Mouse (Mus musculus) megakaryocyte, embryonic 14.5 days (primary cell): ENCODE measurements around the gene Slc39a8. TPM values are rescaled to one million over a fixed set of nuclear protein-coding genes. Genes with fewer than 3 reads are reported as not detected.
A peak's percentile ranks its signal among the peaks of the same experiment; 100 is the strongest.

ENCODE experiments used
- H3K27me3 ChIP-seq: replicated peaks from 2 replicates; pipeline ENCODE3; 2012; ENCODE audit warnings: inconsistent platforms
- H3K36me3 ChIP-seq: replicated peaks from 2 replicates; pipeline ENCODE3; 2012; ENCODE audit warnings: low read length, inconsistent platforms, mixed read lengths
- H3K4me1 ChIP-seq: 2 replicates; pipeline ENCODE4 v1.6.1; 2012; ENCODE audit warnings: inconsistent platforms
- H3K4me3 ChIP-seq: replicated peaks from 2 replicates; pipeline ENCODE3; 2012; ENCODE audit warnings: moderate library complexity, mild to moderate bottlenecking, inconsistent platforms
- H3K9me3 ChIP-seq: 2 replicates; pipeline ENCODE4 v1.6.1; 2012; ENCODE audit warnings: inconsistent platforms
- FLI1 ChIP-seq: IDR thresholded peaks from 2 replicates; pipeline ENCODE4 v1.6.1; 2012; ENCODE audit warnings: low read length, inconsistent platforms, mixed read lengths
- GATA1 ChIP-seq: IDR thresholded peaks from 3 replicates; pipeline ENCODE4 v1.6.1; 2012; ENCODE audit warnings: mixed read lengths, low read length, inconsistent platforms, borderline replicate concordance
- polyA plus RNA-seq: library from polyadenylated mRNA; stranded (reverse); fragments of >175 nt; gene quantifications from 2 replicates; pipeline ENCODE4 v1.2.3, GENCODE M21; 2012; ENCODE audit warnings: low replicate concordance; ENCODE audit not compliant: insufficient read depth

Gene Slc39a8
- polyA plus RNA-seq, 1 experiment = 0.23 TPM

DNA sequence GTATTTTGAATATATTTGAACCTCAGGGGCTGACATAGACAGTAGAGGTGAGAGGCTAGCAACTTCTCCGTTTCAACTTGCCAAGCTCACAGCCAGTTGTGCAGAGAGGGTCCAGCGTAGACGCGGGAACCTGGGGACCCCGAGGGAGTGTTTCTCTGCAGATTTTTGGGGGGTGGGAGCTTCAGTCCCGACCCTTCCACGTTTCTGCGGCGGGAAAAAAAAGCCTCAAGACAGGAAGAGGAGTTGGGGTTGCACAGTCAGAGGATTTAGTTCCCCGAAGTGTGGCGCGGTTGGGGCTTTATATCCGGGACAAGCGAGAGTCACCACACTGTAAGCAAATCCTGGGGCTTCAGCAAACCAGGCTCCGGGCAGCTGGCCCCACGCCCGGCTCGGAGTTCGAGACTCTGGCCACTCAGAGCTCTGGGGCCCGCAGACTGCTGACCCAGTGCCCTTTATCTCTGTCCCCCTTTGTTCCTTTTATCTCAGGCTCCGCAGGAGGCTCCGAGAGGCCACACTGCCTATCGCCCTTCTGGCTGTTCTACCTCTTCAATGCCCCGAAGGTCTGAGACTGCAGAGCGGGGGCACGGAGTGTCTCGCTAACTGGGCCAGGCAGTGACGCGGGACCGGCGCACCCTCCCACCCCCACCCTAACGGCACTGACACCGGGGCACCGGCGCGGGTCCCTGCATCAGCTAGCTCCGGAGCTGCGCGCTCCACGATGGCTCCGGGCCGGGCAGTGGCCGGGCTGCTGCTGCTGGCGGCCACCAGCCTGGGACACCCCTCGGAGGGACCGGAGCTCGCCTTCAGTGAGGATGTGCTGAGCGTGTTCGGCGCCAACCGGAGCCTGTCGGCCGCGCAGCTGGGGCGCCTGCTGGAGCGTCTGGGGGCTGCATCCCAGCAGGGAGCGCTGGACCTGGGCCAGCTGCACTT, 940 bp downstream of the Slc39a8 start:
- Histone ChIP-seq H3K4me3 (peak overlapping the region; percentile 94), H3K9me3 (no peaks in the 10 kb centered on the region), H3K27me3 (peaks cover 42% of the 10 kb centered on the region), H3K4me1 (peaks cover 24% of the 10 kb centered on the region), H3K36me3 (no peaks in the 10 kb centered on the region)
- TF ChIP-seq FLI1 (no peak), GATA1 (no peak)

DNA sequence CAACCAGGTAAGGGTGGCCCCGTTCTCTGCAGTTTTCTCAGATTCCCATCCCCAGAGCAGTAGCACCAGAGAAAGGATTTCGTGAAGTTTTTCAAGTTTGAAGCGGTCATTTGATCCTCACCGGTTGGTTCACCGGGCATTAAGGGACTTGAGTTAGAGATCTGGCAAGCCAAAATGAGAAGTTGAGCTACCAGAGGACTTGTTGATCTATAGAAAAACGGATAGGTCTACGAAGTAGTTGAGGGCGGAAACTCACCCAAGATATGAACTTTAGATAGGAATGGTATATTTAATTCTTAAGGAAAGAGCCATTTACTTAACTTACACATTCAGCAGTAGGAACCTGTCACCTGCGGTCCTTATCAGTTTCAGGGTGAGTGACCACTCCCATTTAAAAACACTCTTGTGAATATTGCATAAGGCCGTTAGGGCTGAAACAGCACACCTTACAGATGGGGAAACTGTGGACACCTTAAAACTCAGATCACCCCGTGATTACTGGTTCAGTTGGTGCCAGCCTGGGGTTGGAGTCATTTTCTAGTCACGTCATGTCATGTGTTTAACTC, 1.7 kb downstream of the Slc39a8 start:
- no peaks in the 10 kb centered on the region for H3K36me3 ChIP-seq
- peaks cover 24% of the 10 kb centered on the region for H3K4me1 ChIP-seq
- TF ChIP-seq GATA1 (no peak), FLI1 (no peak)

DNA sequence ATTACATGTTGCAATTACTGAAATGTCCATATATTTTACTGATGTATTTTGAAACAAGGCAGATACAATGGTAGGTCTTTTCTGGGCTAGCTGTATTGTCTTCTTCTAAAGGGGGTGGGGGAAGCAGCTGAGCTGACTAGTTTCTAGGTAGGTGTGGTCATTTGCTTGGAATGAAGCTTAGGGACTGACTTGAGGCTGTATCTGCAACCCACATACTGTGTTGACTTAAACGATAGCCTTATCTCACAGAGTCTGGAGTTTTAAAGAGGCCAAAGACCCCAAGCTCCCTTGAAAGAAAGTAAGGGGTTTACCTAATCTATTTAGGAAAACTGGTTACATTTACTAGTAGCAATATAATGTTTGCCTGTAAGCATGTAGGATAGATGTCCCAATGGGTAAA, 2.9 kb downstream of the Slc39a8 start:
- H3K4me1 ChIP-seq = peaks cover 24% of the 10 kb centered on the region

More for the DNA sequence above, 1.7 kb downstream of the Slc39a8 start:
- H3K9me3 ChIP-seq = no peaks in the 10 kb centered on the region
- H3K4me3 ChIP-seq = peak overlapping the region; percentile 94
- H3K27me3 ChIP-seq = peaks cover 46% of the 10 kb centered on the region

DNA sequence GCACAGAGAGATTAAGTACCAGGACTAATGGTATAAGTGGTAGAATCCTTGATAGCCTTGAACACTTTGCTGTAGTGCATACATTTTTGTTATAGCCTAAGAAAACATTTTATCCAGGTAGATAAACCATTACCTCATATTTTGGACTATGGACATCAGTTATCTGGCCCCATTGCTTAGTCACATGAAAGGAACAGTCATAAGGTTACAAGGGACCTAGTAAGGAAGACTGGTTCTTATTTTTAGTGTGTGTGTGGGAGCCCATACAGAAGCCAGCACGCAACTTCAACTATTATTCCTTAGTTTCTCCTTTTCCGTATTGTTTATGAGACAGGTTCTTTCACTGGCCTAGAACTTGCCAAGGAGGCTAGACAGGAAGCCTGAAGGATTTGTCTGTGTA, 7.4 kb downstream of the Slc39a8 start:
- Histone ChIP-seq H3K9me3 (0 out of 2 replicates have a peak, but pooled peaks cover 3% of the 10 kb centered on the region), H3K4me3 (no peak overlapping the region), H3K4me1 (no peaks in the 10 kb centered on the region), H3K36me3 (no peaks in the 10 kb centered on the region), H3K27me3 (peaks cover 22% of the 10 kb centered on the region)
- TF ChIP-seq FLI1 = no peak
- TF ChIP-seq GATA1 = no peak

More for the DNA sequence above, 2.9 kb downstream of the Slc39a8 start:
- H3K9me3 ChIP-seq = no peaks in the 10 kb centered on the region
- peaks cover 44% of the 10 kb centered on the region for H3K27me3 ChIP-seq
- no peak for TF ChIP-seq FLI1
- TF ChIP-seq GATA1 = no peak
- H3K4me3 ChIP-seq = no peak overlapping the region
- H3K36me3 ChIP-seq = no peaks in the 10 kb centered on the region

DNA sequence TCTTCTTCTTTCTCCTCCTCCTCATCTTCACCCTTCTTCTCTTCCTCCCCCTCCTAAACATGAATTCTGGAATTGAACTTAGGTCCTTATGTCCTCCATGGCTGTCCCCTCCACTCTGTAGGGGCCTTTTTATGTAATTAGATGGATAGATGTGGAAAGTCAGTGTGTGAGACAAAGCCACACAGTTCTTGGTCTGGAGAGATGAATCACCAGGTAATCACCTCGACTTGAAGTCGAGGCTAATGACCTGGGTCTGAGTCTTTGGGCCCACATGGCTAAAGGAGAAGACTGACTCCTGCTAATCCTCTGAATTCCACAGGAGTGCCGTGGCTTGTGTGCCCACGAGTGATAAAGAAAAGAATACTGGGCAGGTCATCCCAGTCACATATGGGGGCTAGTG, 7.8 kb downstream of the Slc39a8 start:
- no peaks in the 10 kb centered on the region for H3K4me1 ChIP-seq
- TF ChIP-seq FLI1 (no peak), GATA1 (no peak)
- 0 out of 2 replicates have a peak, but pooled peaks cover 3% of the 10 kb centered on the region for H3K9me3 ChIP-seq
- peaks cover 22% of the 10 kb centered on the region for H3K27me3 ChIP-seq
- H3K4me3 ChIP-seq = no peak overlapping the region
- H3K36me3 ChIP-seq = no peaks in the 10 kb centered on the region

DNA sequence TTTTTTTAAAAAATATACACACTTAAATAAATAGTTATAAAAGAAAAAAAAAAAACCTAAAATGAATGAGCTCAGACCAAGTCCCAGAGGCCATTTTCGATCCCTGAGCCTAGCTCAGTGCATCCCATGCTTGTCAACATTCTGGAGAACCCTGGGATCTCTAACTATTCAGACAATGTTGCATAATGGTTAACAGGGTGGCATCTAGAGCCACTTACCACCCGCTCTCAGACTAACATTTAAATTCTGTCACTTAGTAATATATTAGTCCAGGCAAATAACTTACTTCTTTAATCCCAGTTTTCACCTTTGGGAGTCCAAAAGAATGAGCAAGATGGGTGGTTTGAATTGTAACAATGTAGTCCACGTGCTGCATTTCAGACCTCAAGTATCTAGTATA, 9.9 kb downstream of the Slc39a8 start:
- H3K9me3 ChIP-seq = 0 out of 2 replicates have a peak, but pooled peaks cover 3% of the 10 kb centered on the region
- H3K4me1 ChIP-seq = no peaks in the 10 kb centered on the region
- H3K4me3 ChIP-seq = no peak overlapping the region
- no peaks in the 10 kb centered on the region for H3K36me3 ChIP-seq
- TF ChIP-seq FLI1 = no peak
- no peak for TF ChIP-seq GATA1
- peaks cover 10% of the 10 kb centered on the region for H3K27me3 ChIP-seq

DNA sequence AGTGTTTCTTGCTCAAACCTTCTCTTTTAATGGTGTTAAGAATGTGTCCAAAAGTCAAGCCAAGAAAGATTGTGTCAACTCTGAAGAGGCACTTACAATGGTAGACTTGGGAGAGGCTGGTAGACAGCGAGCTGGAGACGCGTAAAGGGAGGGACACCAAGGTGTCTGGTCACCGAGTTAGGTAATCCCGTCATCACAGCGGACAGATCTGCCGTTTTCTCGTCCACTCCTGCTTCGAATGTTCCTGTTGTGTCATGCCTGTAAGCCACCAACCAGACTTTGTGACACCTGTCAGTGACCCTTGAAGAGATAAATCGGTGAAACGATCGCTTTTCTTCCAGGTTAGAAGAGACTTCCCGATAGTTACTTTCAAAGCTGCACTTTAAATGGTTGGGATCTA, 14.5 kb downstream of the Slc39a8 start:
- Histone ChIP-seq H3K4me3 (peak overlapping the region; percentile 2), H3K9me3 (0 out of 2 replicates have a peak, but pooled peaks cover 3% of the 10 kb centered on the region), H3K36me3 (no peaks in the 10 kb centered on the region), H3K4me1 (no peaks in the 10 kb centered on the region), H3K27me3 (no peaks in the 10 kb centered on the region)
- TF ChIP-seq GATA1 = no peak
- no peak for TF ChIP-seq FLI1

DNA sequence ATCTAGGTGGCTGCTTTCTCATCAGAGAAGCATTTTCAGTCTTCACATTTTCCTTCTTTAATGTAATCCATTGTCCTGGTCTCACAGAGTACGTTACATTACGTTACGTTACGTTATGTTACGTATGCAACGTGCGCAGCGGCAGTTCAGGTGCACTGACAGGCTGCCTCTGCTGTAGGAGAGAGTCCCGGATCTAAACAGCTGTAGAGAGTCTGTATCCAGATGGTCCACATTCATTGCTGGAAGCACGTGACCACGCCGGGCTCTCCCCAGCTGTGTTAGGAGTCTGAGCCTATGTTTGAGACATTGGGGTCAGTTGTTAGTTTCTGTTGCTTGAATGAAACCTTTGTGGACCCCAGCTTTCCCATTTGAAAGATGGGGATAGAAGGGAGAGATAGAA, 15.1 kb downstream of the Slc39a8 start:
- no peak for TF ChIP-seq FLI1
- TF ChIP-seq GATA1 = no peak
- 0 out of 2 replicates have a peak, but pooled peaks cover 3% of the 10 kb centered on the region for H3K9me3 ChIP-seq
- no peaks in the 10 kb centered on the region for H3K36me3 ChIP-seq
- H3K27me3 ChIP-seq = no peaks in the 10 kb centered on the region
- H3K4me3 ChIP-seq = no peak overlapping the region
- no peaks in the 10 kb centered on the region for H3K4me1 ChIP-seq

DNA sequence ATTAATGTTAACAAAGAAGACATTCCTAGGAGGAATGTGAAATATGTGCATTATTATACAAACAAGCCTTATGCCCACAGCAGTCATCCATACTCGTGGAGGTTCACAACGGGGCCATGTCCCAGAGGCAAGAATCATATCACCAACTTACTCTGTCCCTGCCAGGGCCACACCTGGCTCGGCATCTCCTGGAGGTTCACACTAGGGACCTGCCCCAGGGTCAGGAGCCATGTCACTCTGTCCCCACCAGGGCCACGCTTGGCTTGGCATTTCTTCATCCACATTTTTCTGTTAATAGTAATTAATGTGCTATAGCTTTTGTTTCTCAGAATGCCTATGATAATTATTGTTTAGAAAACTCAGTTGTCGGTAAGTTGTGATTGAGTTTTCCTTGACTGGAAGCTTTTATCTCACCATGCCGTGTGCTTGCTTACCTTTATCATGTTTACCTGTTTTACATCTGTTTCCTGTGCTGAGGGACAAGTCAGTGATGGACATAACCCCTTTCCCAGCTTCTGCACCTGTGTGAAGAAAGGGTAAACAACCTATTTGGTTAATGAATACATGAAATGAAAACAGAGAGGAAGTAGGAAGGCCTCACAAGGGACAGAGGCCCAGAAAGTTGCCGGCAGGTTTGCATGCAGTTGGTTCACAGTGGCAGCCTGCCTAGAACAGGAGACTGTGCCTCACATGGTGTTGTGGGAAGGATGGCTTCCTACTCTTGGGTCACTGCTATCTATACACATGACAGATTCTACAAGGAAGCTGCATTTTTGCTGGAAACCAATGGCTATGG, 16.8 kb downstream of the Slc39a8 start:
- no peaks in the 10 kb centered on the region for H3K27me3 ChIP-seq
- TF ChIP-seq GATA1 (no peak), FLI1 (no peak)

More for the DNA sequence above, 16.8 kb downstream of the Slc39a8 start:
- no peaks in the 10 kb centered on the region for H3K4me1 ChIP-seq
- H3K9me3 ChIP-seq = peaks cover 7% of the 10 kb centered on the region
- no peak overlapping the region for H3K4me3 ChIP-seq
- no peaks in the 10 kb centered on the region for H3K36me3 ChIP-seq
